ENCODE assay signal across 8 mouse cellular contexts in genomic region chr6:28832751-28833291, GRCm38 (mm10). TPM values are rescaled to one million over a fixed set of nuclear protein-coding genes. Genes with fewer than 3 reads are reported as not detected.
DNase-seq lines count a peak whose midpoint lies in the region; ATAC-seq and TF ChIP-seq lines count a peak whose summit lies in the region.

No protein-coding gene starts in this region.

- peaks cover 8% of the 10 kb centered on the region for H3K27me3 ChIP-seq in thymus, adult 2 months (ENCODE audit: control insufficient read depth, insufficient read depth, low read length)
- H3K27me3 ChIP-seq in forebrain, postnatal 0 days (ENCODE audit: insufficient read depth, low read length) = no peaks in the 10 kb centered on the region
- no peaks in the 10 kb centered on the region for H3K27me3 ChIP-seq in kidney, postnatal 0 days (ENCODE audit: insufficient read depth, low read length)
- H3K27me3 ChIP-seq in splenic B cell, adult 2 months (ENCODE audit: control insufficient read depth, insufficient read depth, low read length, poor library complexity, severe bottlenecking) = no peaks in the 10 kb centered on the region; the same call in 1 of the 2 replicates

- H3K36me3 ChIP-seq in thymus, adult 2 months (ENCODE audit: control insufficient read depth, insufficient read depth, low read length) = no peaks in the 10 kb centered on the region
- no peaks in the 10 kb centered on the region for H3K36me3 ChIP-seq in forebrain, postnatal 0 days (ENCODE audit: insufficient read depth)
- H3K36me3 ChIP-seq in kidney, postnatal 0 days (ENCODE audit: insufficient read depth, low read length) = no peaks in the 10 kb centered on the region
- H3K36me3 ChIP-seq in splenic B cell, adult 2 months (ENCODE audit: control insufficient read depth, insufficient read depth, low read length, poor library complexity, severe bottlenecking) = no peaks in the 10 kb centered on the region

- TF ChIP-seq POLR2A in thymus, adult 2 months (IDR thresholded peaks at IDR 0.05; ENCODE audit: control insufficient read depth, extremely low read depth, insufficient read depth, low read length, poor library complexity) = no peak

- ATAC-seq in forebrain, postnatal 0 days = peak; percentile 79
- peak; percentile 44 for ATAC-seq in kidney, postnatal 0 days (replicated peaks; ENCODE audit: low FRiP score, low read depth)

- H3K9me3 ChIP-seq in forebrain, postnatal 0 days (ENCODE audit: low read length) = no peaks in the 10 kb centered on the region
- no peaks in the 10 kb centered on the region for H3K9me3 ChIP-seq in kidney, postnatal 0 days (replicated peaks; ENCODE audit: low read length)

- 0 out of 2 replicates have a peak, but pooled peaks have one; percentile 3 for TF ChIP-seq CTCF in thymus, adult 2 months (IDR thresholded peaks at IDR 0.05; ENCODE audit: borderline replicate concordance, control insufficient read depth, extremely low read depth, insufficient read depth, low read length, poor library complexity)
- peak; percentile 46 for TF ChIP-seq CTCF in forebrain, postnatal 0 days (IDR thresholded peaks at IDR 0.05; ENCODE audit: low read depth)
- no peak for TF ChIP-seq CTCF in kidney, postnatal 0 days (IDR thresholded peaks at IDR 0.05; ENCODE audit: low read depth)

- peak overlapping the region; percentile 49 for H3K4me3 ChIP-seq in thymus, adult 2 months (ENCODE audit: control insufficient read depth, insufficient read depth, low read length)
- peak overlapping the region; percentile 64 for H3K4me3 ChIP-seq in forebrain, postnatal 0 days (ENCODE audit: low read depth, low read length)
- H3K4me3 ChIP-seq in kidney, postnatal 0 days (replicated peaks; ENCODE audit: low read depth, low read length) = peak overlapping the region; percentile 62

- H3K9ac ChIP-seq in forebrain, postnatal 0 days = peak overlapping the region; percentile 91
- H3K9ac ChIP-seq in kidney, postnatal 0 days (ENCODE audit: low read depth, low read length) = peak overlapping the region; percentile 66

- H3K4me2 ChIP-seq in forebrain, postnatal 0 days (ENCODE audit: low read depth) = peak overlapping the region; percentile 96
- peak overlapping the region; percentile 100 for H3K4me2 ChIP-seq in kidney, postnatal 0 days (ENCODE audit: low read length)

- under 1% methylated on average over 58 of the region's 58 CpGs for WGBS in thymus, adult 2 months
- under 1% methylated on average over 52 of the region's 58 CpGs for WGBS in forebrain, postnatal 0 days
- WGBS in kidney, postnatal 0 days = under 1% methylated on average over 56 of the region's 58 CpGs

- H3K4me1 ChIP-seq in thymus, adult 2 months (replicated peaks; ENCODE audit: control insufficient read depth, insufficient read depth, low read length) = peaks cover 11% of the 10 kb centered on the region
- peaks cover 23% of the 10 kb centered on the region for H3K4me1 ChIP-seq in forebrain, postnatal 0 days (ENCODE audit: insufficient read depth)
- H3K4me1 ChIP-seq in kidney, postnatal 0 days (replicated peaks; ENCODE audit: insufficient read depth, low read length) = no peaks in the 10 kb centered on the region

- DNase-seq in thymus, adult 2 months = peak; percentile 12
- DNase-seq in thymus, adult 18-20 months = no peak
- DNase-seq in cerebellum, adult 18-20 months = peak; percentile 70 to 75
- peak; percentile 79 for DNase-seq in forebrain, postnatal 0 days
- DNase-seq in kidney, postnatal 0 days (ENCODE audit: low spot score) = peak; percentile 56
- peak; percentile 47 to 49 for DNase-seq in lung, postnatal 4 days
- peak; percentile 16 for DNase-seq in splenic B cell, adult 2 months (ENCODE audit: low read depth, low spot score)
- DNase-seq in ovary, postnatal 36 days (ENCODE audit: low spot score) = no peak

- no peak overlapping the region for H3K27ac ChIP-seq in thymus, adult 2 months (ENCODE audit: control insufficient read depth, insufficient read depth, low read length)
- H3K27ac ChIP-seq in forebrain, postnatal 0 days (ENCODE audit: low read depth, low read length) = peak overlapping the region; percentile 84
- peak overlapping the region; percentile 31; the same call in 1 of the 2 replicates for H3K27ac ChIP-seq in kidney, postnatal 0 days

RNA-seq across cellular contexts. Expression of gene Lrrc4, which starts 1.3 kb away (rescaled TPM):
- 0.48 and 0.67 TPM in 2 replicates for polyA plus RNA-seq in thymus, adult 2 months (2012; rRNA removed)
- 32.9 and 37.1 TPM in 2 replicates for total RNA-seq in forebrain, postnatal 0 days (2014; rRNA removed)
- polyA plus RNA-seq in forebrain, postnatal 0 days (2015; fragmentation: Nextera tagmentation; extraction: Ambion mirVana) = 4.0 and 5.4 TPM in 2 replicates
- 0.66 and 0.80 TPM in 2 replicates for polyA plus RNA-seq in kidney, postnatal 0 days (2015; fragmentation: Nextera tagmentation; extraction: Ambion mirVana)

Comparison
In these comparisons a context has a peak if more than half of its experiments do, and no peak if none do; other contexts are left out.
1. DNase-seq: peak in thymus, adult 2 months (single experiment), cerebellum, adult 18-20 months (2 of 2), forebrain, postnatal 0 days (single experiment), kidney, postnatal 0 days (single experiment), lung, postnatal 4 days (2 of 2) and splenic B cell, adult 2 months (single experiment); none in thymus, adult 18-20 months (0 of 2) and ovary, postnatal 36 days (single experiment).
2. Peak in every context shown above with its lines, with median percentiles within 50 percentile points of each other: H3K4me3 ChIP-seq.